Mouse (Mus musculus) heart, embryonic 13.5 days (tissue): Measurements from ENCODE around the gene Tgfbr3. TPM values are rescaled to one million over a fixed set of nuclear protein-coding genes. Genes with fewer than 3 reads are reported as not detected.

Experiments
- ATAC-seq: fragments of 200-750 bp; cut with Nextera tagmentation; 2 replicates; pipeline ENCODE4 v1.8.0; 2017; ENCODE audit warnings: moderate TSS enrichment; ENCODE audit not compliant: insufficient number of reproducible peaks, low FRiP score, low TSS enrichment; ENCODE audit errors: extremely low read depth
- H3K27ac ChIP-seq: fragments of 300-500 bp; sonication (generic); replicated peaks from 2 replicates; pipeline ENCODE4 v1.5.1; 2015; ENCODE audit warnings: moderate library complexity, mild to moderate bottlenecking, inconsistent platforms
- H3K27me3 ChIP-seq: fragments of 300-500 bp; sonication (generic); replicated peaks from 2 replicates; pipeline ENCODE4 v1.6.1; 2015; ENCODE audit warnings: mild to moderate bottlenecking, inconsistent platforms
- H3K36me3 ChIP-seq: fragments of 300-500 bp; sonication (generic); 2 replicates; pipeline ENCODE4 v1.6.1; 2015; ENCODE audit warnings: mild to moderate bottlenecking, inconsistent platforms
- H3K4me1 ChIP-seq: fragments of 300-500 bp; sonication (generic); 2 replicates; pipeline ENCODE4 v1.6.1; 2015; ENCODE audit warnings: inconsistent platforms
- H3K4me2 ChIP-seq: fragments of 300-500 bp; sonication (generic); 2 replicates; pipeline ENCODE4 v1.6.1; 2015; ENCODE audit warnings: inconsistent platforms, mild to moderate bottlenecking, moderate library complexity
- H3K4me3 ChIP-seq: fragments of 300-500 bp; sonication (generic); 2 replicates; pipeline ENCODE4 v1.5.1; 2015; ENCODE audit warnings: moderate library complexity, mild to moderate bottlenecking, inconsistent platforms
- H3K9ac ChIP-seq: fragments of 300-500 bp; sonication (generic); 2 replicates; pipeline ENCODE4 v1.6.1; 2015; ENCODE audit warnings: inconsistent platforms, mild to moderate bottlenecking, moderate library complexity
- H3K9me3 ChIP-seq: fragments of 300-500 bp; sonication (generic); 2 replicates; pipeline ENCODE4 v1.6.1; 2016; ENCODE audit warnings: inconsistent platforms
- WGBS: fragments of 180-500 bp; shearing (Covaris S2); methylation state at CpG from one replicate; pipeline ENCODE4 v1.1.7; 2015; ENCODE audit warnings: mixed read lengths; 5-methylcytosine and 5-hydroxymethylcytosine counted together
- polyA plus RNA-seq: library from polyadenylated mRNA; unstranded; fragments of >200 nt; fragmentation: Nextera tagmentation; extraction: Ambion mirVana; gene quantifications from 2 replicates; pipeline ENCODE4 v1.2.1, GENCODE M21; 2015

Gene Tgfbr3
- polyA plus RNA-seq, 1 experiment from 2014 or later: 19.1 TPM

DNA sequence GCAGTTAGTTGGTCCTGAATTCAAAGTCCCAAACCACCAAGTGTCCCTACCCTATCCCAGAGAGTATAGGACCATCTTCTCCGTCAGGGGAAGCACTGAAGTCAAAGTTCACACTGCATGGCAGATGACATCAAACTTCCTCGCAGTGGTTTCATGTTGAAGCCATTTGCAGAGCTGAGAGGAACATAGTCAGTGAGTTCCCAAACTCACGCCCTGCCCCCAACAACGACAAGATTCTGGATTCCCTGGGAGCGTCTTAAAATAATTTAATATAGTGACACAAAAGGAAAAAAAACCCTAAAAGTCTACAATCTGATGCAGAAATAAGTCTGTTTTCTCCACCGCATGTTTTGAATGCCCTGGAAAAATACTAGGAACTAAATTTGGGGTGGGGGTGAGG is 105.9 kb downstream of the Tgfbr3 start:
- ATAC-seq: no peak
- Histone ChIP-seq H3K27me3 (no peaks in the 10 kb centered on the region), H3K4me1 (peaks cover 37% of the 10 kb centered on the region), H3K4me3 (no peak overlapping the region), H3K4me2 (no peak overlapping the region), H3K9ac (no peak overlapping the region), H3K27ac (no peak overlapping the region), H3K36me3 (no peaks in the 10 kb centered on the region), H3K9me3 (no peaks in the 10 kb centered on the region)
- WGBS: 69% methylated on average over 6 of the region's 6 CpGs

GRCm38 (mm10) chr5:107182721-107183120 is 106.7 kb downstream of the Tgfbr3 start:
- no peaks in the 10 kb centered on the region for H3K9me3 ChIP-seq
- no peak overlapping the region for H3K4me3 ChIP-seq
- H3K4me2 ChIP-seq: no peak overlapping the region
- H3K27me3 ChIP-seq: no peaks in the 10 kb centered on the region
- no peak for ATAC-seq
- H3K27ac ChIP-seq: no peak overlapping the region
- 71% methylated on average over 7 of the region's 7 CpGs for WGBS
- peaks cover 45% of the 10 kb centered on the region for H3K4me1 ChIP-seq
- no peaks in the 10 kb centered on the region for H3K36me3 ChIP-seq
- H3K9ac ChIP-seq: no peak overlapping the region

DNA sequence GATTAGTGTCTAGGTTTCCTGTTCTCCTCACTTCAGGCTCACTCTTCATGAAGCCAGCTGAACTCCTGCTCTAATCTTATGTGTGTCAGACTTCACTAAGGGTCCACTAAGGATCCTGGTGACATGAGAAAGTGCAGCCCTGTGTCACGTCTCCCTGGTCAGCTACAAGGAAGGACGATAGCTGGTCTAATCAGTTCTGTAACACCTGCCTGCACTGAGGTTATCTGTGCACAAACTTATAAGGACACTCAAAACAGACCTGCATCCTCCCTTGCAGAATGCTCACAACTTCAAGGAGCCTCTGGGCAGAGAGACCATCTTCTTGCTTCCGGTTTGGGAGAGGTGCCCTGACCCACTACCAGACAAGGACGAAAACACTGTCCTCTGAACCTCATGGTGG is 107.6 kb downstream of the Tgfbr3 start:
- Histone ChIP-seq H3K9me3 (no peaks in the 10 kb centered on the region), H3K4me1 (peaks cover 47% of the 10 kb centered on the region), H3K4me3 (no peak overlapping the region), H3K27ac (peak overlapping the region; percentile 15; the same call in 1 of the 2 replicates), H3K4me2 (no peak overlapping the region), H3K27me3 (no peaks in the 10 kb centered on the region), H3K9ac (no peak overlapping the region), H3K36me3 (no peaks in the 10 kb centered on the region)
- WGBS: 36% methylated on average over 4 of the region's 4 CpGs
- no peak for ATAC-seq

- Histone ChIP-seq H3K4me1 (peaks cover 46% of the 10 kb centered on the region), H3K9ac (no peak overlapping the region), H3K36me3 (no peaks in the 10 kb centered on the region), H3K4me3 (no peak overlapping the region), H3K27ac (no peak overlapping the region), H3K9me3 (no peaks in the 10 kb centered on the region), H3K4me2 (no peak overlapping the region), H3K27me3 (no peaks in the 10 kb centered on the region)
- ATAC-seq: no peak
- WGBS: 76% methylated on average over 5 of the region's 5 CpGs
Measured at GRCm38 (mm10) chr5:107179194-107179593, 110.2 kb downstream of the Tgfbr3 start.

- Histone ChIP-seq H3K4me3 (no peak overlapping the region), H3K9me3 (no peaks in the 10 kb centered on the region), H3K27me3 (no peaks in the 10 kb centered on the region), H3K9ac (no peak overlapping the region), H3K36me3 (peaks cover 5% of the 10 kb centered on the region; the same call in 1 of the 2 replicates), H3K4me2 (no peak overlapping the region), H3K4me1 (peaks cover 32% of the 10 kb centered on the region), H3K27ac (no peak overlapping the region)
- no peak for ATAC-seq
- 56% methylated on average over 6 of the region's 6 CpGs for WGBS
Measured at GRCm38 (mm10) chr5:107177791-107178190, 111.6 kb downstream of the Tgfbr3 start.

DNA sequence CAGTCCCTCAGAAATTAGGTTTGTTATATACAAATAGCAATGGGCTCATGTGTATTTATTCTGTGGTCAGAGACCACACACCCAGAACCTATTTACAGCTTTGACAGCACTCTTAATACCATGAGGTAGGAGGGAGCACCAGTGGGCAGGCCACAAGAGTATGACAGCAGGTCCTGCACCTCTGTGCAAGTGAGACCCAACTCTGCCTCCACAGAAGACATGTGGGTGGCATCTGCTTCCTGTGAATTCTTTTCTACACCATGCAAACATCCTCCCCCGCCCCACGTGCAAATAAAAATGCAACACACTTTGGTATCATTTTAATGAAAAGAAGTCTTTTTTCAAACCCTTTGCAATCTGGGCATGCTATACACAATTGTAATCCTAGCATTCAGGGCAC is 112.2 kb downstream of the Tgfbr3 start:
- Histone ChIP-seq H3K4me2 (no peak overlapping the region), H3K4me3 (no peak overlapping the region), H3K36me3 (peaks cover 5% of the 10 kb centered on the region; the same call in 1 of the 2 replicates), H3K4me1 (peaks cover 30% of the 10 kb centered on the region), H3K9me3 (no peaks in the 10 kb centered on the region), H3K9ac (no peak overlapping the region), H3K27me3 (no peaks in the 10 kb centered on the region), H3K27ac (no peak overlapping the region)
- 69% methylated on average over 2 of the region's 2 CpGs for WGBS
- ATAC-seq: no peak

DNA sequence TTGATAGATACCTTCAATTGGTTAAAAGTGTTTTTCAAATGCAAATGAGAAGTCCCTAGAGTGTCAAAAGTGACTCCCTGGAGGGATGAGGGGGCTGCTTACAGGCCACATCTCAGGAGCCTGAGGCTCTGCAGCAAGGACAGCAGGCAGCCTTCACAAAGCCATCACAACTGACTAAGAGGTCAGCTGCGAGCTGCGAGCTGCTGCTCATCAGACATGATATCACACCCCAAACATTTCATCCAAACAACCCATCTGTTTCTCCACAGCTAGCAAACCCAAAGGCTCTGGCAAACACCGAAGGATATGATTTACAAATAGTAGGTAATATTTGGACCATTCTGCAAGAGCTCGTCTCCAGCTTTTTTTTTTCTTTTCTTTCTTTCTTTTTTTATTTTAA is 112.6 kb downstream of the Tgfbr3 start:
- Histone ChIP-seq H3K27ac (no peak overlapping the region), H3K4me3 (no peak overlapping the region), H3K4me1 (peaks cover 26% of the 10 kb centered on the region), H3K27me3 (no peaks in the 10 kb centered on the region), H3K9ac (no peak overlapping the region), H3K36me3 (peaks cover 5% of the 10 kb centered on the region; the same call in 1 of the 2 replicates), H3K4me2 (no peak overlapping the region), H3K9me3 (no peaks in the 10 kb centered on the region)
- no peak for ATAC-seq
- 46% methylated on average over 4 of the region's 4 CpGs for WGBS

- Histone ChIP-seq H3K4me3 (no peak overlapping the region), H3K4me2 (no peak overlapping the region), H3K27me3 (no peaks in the 10 kb centered on the region), H3K9ac (no peak overlapping the region), H3K4me1 (peaks cover 20% of the 10 kb centered on the region), H3K27ac (no peak overlapping the region), H3K36me3 (peaks cover 5% of the 10 kb centered on the region; the same call in 1 of the 2 replicates), H3K9me3 (no peaks in the 10 kb centered on the region)
- 85% methylated on average over 4 of the region's 4 CpGs for WGBS
- ATAC-seq: no peak
Measured at GRCm38 (mm10) chr5:107176196-107176595, 113.2 kb downstream of the Tgfbr3 start.

DNA sequence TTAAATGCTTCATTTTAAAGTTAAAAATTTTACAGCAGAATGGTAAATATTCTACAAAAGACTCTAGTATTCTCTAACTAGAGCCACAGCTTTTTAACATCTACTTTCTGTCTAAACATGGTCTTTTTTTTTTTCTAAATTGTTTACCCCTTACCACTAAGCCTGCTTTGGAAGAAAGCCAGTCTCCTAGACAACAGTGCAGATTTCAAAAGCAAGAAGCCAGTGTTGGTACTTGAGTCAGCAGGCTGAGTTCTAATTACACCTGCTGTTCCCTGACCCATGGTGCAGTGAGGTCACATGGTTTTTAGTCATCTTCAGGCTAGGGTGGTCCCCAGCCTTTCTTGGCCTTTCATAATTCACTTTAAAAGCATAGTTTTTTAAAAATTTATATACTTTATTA is 115.2 kb downstream of the Tgfbr3 start:
- Histone ChIP-seq H3K4me3 (no peak overlapping the region), H3K27me3 (no peaks in the 10 kb centered on the region), H3K9me3 (no peaks in the 10 kb centered on the region), H3K27ac (no peak overlapping the region), H3K4me1 (peaks cover 26% of the 10 kb centered on the region), H3K4me2 (no peak overlapping the region), H3K9ac (no peak overlapping the region), H3K36me3 (peaks cover 5% of the 10 kb centered on the region; the same call in 1 of the 2 replicates)
- ATAC-seq: no peak

- Histone ChIP-seq H3K27ac (no peak overlapping the region), H3K9me3 (no peaks in the 10 kb centered on the region), H3K9ac (no peak overlapping the region), H3K4me1 (peaks cover 27% of the 10 kb centered on the region), H3K4me2 (no peak overlapping the region), H3K36me3 (peaks cover 5% of the 10 kb centered on the region; the same call in 1 of the 2 replicates), H3K27me3 (no peaks in the 10 kb centered on the region), H3K4me3 (no peak overlapping the region)
- 77% methylated on average over 2 of the region's 2 CpGs for WGBS
- no peak for ATAC-seq
Measured at GRCm38 (mm10) chr5:107173483-107173882, 115.9 kb downstream of the Tgfbr3 start.

- no peak overlapping the region for H3K9ac ChIP-seq
- ATAC-seq: no peak
- no peak overlapping the region for H3K4me3 ChIP-seq
- H3K27me3 ChIP-seq: no peaks in the 10 kb centered on the region
- H3K9me3 ChIP-seq: no peaks in the 10 kb centered on the region
- peaks cover 5% of the 10 kb centered on the region; the same call in 1 of the 2 replicates for H3K36me3 ChIP-seq
- no peak overlapping the region for H3K4me2 ChIP-seq
- WGBS: 72% methylated on average over 7 of the region's 7 CpGs
- peaks cover 34% of the 10 kb centered on the region for H3K4me1 ChIP-seq
- H3K27ac ChIP-seq: no peak overlapping the region
Measured at GRCm38 (mm10) chr5:107171861-107172260, 117.6 kb downstream of the Tgfbr3 start.

- peaks cover 50% of the 10 kb centered on the region for H3K4me1 ChIP-seq
- no peak for ATAC-seq
- H3K4me2 ChIP-seq: no peak overlapping the region
- H3K4me3 ChIP-seq: no peak overlapping the region
- H3K27me3 ChIP-seq: no peaks in the 10 kb centered on the region
- no peaks in the 10 kb centered on the region for H3K9me3 ChIP-seq
- no peak overlapping the region for H3K27ac ChIP-seq
- no peak overlapping the region for H3K9ac ChIP-seq
- H3K36me3 ChIP-seq: peaks cover 5% of the 10 kb centered on the region; the same call in 1 of the 2 replicates
- WGBS: 82% methylated on average over 5 of the region's 5 CpGs
Measured at GRCm38 (mm10) chr5:107169796-107170195, 119.6 kb downstream of the Tgfbr3 start.
